Mouse (Mus musculus) G1E-ER4 (cell line): ENCODE results near the gene Rbm46. TPM values are rescaled to one million over a fixed set of nuclear protein-coding genes. Genes with fewer than 3 reads are reported as not detected.

Experiments
- GATA1 ChIP-seq: IDR thresholded peaks from one replicate; pipeline ENCODE4 v1.8.0; 2012; ENCODE audit warnings: low read length, inconsistent platforms
- polyA plus RNA-seq: library from polyadenylated mRNA; stranded (reverse); fragments of >175 nt; gene quantifications from 2 replicates; pipeline ENCODE4 v1.2.3, GENCODE M21; 2012

The Rbm46 gene
- not detected in 2 replicates for polyA plus RNA-seq

GRCm38 (mm10) chr3:82876372-82876739, at the start of gene Rbm46:
Gene Rbm46 (minus strand): TSS chr3:82876483.
- no peak for TF ChIP-seq GATA1

- no peak for TF ChIP-seq GATA1
Measured at GRCm38 (mm10) chr3:82915632-82916031, 39.3 kb upstream of the Rbm46 start.

GRCm38 (mm10) chr3:82908671-82909070, 32.4 kb upstream of the Rbm46 start:
- no peak for TF ChIP-seq GATA1

- no peak for TF ChIP-seq GATA1
Measured at GRCm38 (mm10) chr3:82904211-82904908, 28.1 kb upstream of the Rbm46 start.

- TF ChIP-seq GATA1 = no peak
Measured at GRCm38 (mm10) chr3:82903613-82904205, 27.4 kb upstream of the Rbm46 start, which contains the start of gene Lrat. Gene Lrat (minus strand): TSS chr3:82903973.

GRCm38 (mm10) chr3:82902757-82903612, 26.7 kb upstream of the Rbm46 start:
- TF ChIP-seq GATA1 = no peak

GRCm38 (mm10) chr3:82888842-82889241, 12.6 kb upstream of the Rbm46 start:
- no peak for TF ChIP-seq GATA1

- TF ChIP-seq GATA1 = no peak
Measured at GRCm38 (mm10) chr3:82877258-82877657, 975 bp upstream of the Rbm46 start.

- TF ChIP-seq GATA1 = no peak
Measured at GRCm38 (mm10) chr3:82875671-82876371, 462 bp downstream of the Rbm46 start.

- no peak for TF ChIP-seq GATA1
Measured at GRCm38 (mm10) chr3:82857414-82858077, 18.7 kb downstream of the Rbm46 start.

- no peak for TF ChIP-seq GATA1
Measured at GRCm38 (mm10) chr3:82825165-82825564, 51.1 kb downstream of the Rbm46 start.

- no peak for TF ChIP-seq GATA1
Measured at GRCm38 (mm10) chr3:82811851-82812250, 64.4 kb downstream of the Rbm46 start.

GRCm38 (mm10) chr3:82810334-82811120, 65.8 kb downstream of the Rbm46 start:
- no peak for TF ChIP-seq GATA1

- no peak for TF ChIP-seq GATA1
Measured at GRCm38 (mm10) chr3:82809769-82810168, 66.5 kb downstream of the Rbm46 start.
